Mouse (Mus musculus) layer of hippocampus, adult 9-10 months (tissue): ENCODE measurements around the gene Gm20850.
"Not testable (repeated sequence)": the region's sequence is repeated elsewhere in the genome, so short reads cannot be mapped to it uniquely, and the experiment has no call there.

Experiments
- DNase-seq: peaks from one replicate; pipeline ENCODE4 v3.0.0; 2022; ENCODE audit warnings: low spot score

The Gm20850 gene

GRCm38 (mm10) chrY:75715022-75715421, at the start of gene Gm20850:
Gene Gm20850 (plus strand): TSS chrY:75715322.
- DNase-seq = not testable (repeated sequence)
